Mouse (Mus musculus) right cerebral cortex, adult 2 months (tissue): ENCODE measurements at regions not wholly inside any gene's neighbourhood (a gene's known extent, or its start where the extent isn't known, plus 50 kb on each side); places are given as distances from the start of the nearest gene placed in this dataset.

ENCODE experiments used
- DNase-seq, 2 experiments: peaks; one replicate each; pipeline ENCODE4 v3.0.0; 2021 to 2022; ENCODE audit warnings: low spot score in 2 of 2

DNA sequence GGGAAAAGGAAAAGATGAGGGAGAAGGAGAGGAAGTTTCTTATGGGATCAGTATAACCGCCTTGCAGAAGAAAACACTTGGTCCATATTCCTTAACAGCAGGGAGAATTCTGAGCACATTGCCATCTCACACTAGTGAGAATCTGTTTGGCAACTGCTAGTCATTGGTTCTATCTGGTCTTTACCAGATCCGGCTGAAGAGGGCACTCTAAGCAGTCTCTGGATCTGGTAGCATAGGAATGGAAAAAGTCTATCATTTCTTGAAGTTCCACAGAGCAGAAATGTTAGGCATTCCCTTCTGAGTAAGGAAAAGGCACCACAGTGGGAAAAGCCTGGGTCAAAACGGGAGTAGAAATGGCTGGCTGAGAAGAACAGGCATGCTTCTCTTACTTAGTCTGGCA is 315.4 kb upstream of the Apob start:
- peak; percentile 4 to 7 for DNase-seq

DNA sequence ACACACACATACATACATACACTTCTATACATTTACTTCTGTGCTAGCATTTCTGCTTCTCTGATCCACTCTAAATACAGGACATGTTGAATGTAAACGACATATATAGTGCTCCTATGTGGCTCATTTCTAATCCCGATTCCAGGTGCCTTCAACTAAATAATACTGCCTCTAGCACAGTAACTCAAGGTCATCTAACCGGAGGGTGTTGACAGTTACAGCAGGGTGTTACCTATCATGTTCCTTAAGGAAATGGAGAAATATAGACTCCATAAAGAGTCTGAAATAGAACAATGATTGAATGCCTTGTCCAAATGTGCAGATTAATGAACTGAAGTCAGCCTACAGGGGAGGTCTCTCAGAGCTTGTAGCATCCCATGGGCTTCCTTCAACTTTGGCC is 307.3 kb upstream of the Apob start:
- no peak for DNase-seq

GRCm38 (mm10) chr12:7670561-7670960 is 306.9 kb upstream of the Apob start:
- no peak for DNase-seq

- no peak for DNase-seq
These were observed 285.5 kb upstream of the Apob start for GRCm38 (mm10) chr12:7691996-7692395.

DNA sequence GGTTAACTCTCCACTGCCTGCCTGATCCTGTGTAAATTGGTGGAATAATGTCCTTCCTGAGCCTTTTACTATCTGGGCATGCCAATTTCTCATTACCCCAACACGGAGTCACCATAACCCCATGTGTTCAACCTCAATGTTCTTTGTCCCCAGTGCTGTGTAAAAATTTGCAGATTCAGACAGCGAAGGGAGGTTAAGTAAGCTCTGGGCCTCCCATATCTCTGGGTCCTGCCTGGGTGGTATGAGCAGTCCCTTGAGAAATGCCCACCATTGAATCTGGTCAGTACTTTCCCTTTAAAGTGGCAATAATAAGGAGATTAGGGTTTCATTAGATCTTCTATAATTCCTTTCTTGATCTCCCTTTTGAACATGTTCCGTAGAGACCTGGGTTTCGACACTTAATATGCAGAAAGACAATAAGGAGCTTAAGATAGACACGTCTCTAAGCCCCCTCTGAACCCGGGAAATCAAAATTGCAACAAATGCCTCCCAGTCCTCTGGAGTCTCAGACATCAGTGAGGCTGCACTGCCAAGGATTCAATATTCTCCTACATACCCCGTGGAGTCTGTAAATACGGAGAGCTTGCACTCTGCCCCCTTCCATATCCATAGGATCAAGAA is 279.0 kb upstream of the Apob start:
- DNase-seq: no peak

GRCm38 (mm10) chr12:7709102-7709501 is 268.3 kb upstream of the Apob start:
- no peak for DNase-seq

DNA sequence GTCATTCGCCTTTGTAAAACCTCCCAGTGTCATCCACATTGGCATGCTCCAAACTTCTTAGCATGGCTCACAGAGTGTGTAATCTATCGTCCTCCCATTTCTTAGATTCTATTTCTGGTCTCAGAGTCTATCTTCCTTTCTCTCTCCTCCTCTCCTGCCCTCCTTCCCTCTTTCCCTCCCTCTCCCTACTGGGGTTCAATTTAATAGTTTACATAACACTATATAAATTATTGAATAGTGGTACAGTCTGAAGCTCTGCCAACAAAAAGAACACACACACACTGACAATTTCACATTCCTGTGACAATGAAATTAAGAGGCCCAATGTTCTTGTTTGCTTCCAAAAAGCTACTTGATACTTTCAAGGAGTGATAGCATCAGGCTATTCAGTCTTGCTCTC is 267.6 kb upstream of the Apob start:
- no peak for DNase-seq

DNA sequence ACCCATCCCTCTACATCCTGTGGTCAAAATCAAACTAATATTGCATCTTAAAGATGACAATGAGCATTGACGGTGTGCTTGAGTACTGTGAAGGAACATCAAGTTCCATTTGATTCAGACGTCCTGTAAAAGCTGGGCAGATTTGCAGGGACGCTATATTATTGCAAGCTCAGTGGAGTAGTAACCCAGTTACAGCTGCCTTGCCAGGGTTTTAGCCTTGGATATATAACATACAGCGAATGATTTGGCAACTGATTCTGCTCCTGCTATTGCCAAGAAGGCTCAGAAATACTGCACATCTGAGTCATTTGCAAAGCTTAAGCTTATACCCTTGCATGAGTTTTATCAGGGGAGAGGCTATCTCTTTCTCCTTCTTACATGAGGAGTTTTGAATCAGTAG is 262.4 kb upstream of the Apob start:
- DNase-seq: no peak

GRCm38 (mm10) chr12:7718556-7718955 is 258.9 kb upstream of the Apob start:
- DNase-seq: peak in 1 of 2 experiments; percentile 9

DNA sequence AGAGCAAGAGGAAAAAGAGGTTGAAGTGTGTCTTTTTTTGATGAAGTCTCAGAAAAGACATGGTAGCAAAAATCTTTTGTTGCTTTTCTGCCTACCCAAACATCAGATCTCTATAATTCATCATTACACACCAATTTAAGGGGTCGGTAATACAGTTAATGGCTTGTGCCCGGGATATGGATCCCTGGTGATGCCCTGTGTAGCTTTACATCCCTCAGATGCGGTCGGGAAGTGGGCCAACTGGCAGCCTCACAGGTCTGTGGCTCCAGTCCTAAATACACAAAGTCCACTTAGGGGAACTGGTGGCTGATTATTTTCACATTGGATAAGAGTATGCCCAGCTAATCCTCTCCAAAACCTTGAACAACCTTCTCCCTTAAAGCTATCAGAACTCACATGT is 258.4 kb upstream of the Apob start:
- DNase-seq: no peak

- no peak for DNase-seq
These were observed 252.5 kb upstream of the Apob start for GRCm38 (mm10) chr12:7724992-7725391.

GRCm38 (mm10) chr12:7738020-7738419 is 239.4 kb upstream of the Apob start:
- DNase-seq: no peak

GRCm38 (mm10) chr12:7738629-7739351 is 238.7 kb upstream of the Apob start:
- no peak for DNase-seq

DNA sequence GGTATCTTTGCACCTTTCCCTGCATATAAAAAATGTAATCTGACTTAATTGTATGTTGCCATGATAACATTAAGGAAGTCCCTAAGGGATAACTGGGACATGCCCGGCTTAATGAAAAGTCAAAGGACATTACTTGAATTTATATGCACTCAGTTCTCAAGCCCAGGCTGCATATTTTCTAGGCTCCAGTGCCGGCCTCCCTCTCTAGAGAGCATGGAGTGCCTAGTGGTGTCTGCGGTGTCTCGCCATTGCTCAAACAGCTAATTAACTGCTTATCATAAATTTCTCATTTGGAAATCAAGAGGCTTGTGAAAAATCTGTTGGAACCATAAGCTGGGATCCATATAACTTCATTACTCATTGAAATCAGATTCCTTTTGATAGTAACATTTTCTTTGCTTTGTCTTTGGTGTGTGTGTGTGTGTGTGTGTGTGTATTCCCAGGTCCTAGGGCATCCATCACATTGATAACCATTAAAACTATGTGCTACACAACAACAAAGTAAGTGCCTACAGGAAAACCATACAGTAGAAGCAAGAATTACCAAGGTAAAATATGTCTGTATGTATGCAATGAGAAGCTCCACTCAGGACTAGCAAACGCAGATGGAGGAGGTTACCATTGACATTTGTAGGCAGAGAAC is 238.0 kb upstream of the Apob start:
- DNase-seq: no peak

GRCm38 (mm10) chr12:7746708-7747107 is 230.7 kb upstream of the Apob start:
- DNase-seq: no peak

DNA sequence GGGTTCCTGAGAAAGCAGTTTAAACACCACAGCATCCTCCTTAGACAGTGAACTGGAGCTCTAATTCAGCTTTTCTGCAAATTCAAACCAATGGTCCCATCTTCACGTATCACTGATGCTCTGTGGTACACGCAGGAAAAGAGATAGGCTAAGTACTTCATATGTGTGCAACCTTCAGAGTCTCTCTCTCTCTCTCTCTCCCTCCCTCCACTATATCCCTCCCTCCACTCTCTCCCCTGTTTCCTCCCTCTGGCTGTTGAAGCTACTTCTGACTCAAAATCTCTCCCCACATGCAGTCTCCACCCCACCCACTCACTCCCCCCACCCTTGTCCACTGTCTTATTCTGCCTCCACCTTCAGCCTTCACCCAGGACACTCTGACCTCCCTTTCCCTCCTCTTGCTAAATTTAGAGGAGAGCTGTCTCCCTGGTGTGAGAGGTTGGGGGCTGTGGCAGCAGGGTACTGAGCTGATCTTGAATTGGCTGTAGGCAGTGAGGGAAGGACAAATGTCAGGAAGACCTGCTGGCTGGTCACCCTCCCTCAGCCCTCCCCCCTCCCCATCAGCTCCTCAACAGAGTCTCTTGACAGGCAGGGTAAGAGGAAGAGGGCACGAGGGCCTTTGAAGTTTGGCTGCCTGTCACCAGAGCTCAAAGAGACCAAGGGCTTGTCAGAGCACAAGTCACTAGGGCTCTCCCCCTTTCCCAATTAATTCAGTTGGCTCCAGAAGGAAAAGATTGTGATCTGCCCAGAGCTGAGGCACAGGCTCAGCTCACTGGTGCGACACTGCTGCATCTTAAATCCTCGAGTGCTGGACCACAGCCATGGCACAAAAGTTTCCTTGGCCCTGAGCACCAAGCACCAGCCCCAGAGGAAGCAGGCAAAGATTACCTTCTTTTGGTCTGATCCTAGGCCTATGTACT is 227.9 kb upstream of the Apob start:
- DNase-seq: no peak

DNA sequence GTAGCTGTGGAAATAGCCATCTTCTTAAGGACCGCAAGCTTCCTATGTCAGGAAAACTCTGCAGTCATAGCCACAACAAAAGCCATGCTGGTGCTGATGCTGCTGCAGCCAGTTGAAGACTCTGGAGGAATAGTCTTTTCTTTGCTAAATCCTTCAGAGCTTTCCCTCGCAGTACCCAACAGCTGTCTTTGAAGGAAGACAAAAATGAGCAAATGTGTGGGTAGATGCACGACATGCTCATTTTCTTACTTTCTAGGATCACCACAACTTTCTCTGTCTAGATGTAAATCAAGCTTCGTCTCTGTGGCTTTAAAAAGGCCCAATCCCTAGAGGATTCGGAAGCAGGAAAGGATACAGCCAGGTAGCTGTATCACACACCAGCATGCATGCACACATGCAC is 222.6 kb upstream of the Apob start:
- peak; percentile 12 to 41 for DNase-seq

GRCm38 (mm10) chr12:7764795-7765697 is 212.4 kb upstream of the Apob start:
- no peak for DNase-seq

DNA sequence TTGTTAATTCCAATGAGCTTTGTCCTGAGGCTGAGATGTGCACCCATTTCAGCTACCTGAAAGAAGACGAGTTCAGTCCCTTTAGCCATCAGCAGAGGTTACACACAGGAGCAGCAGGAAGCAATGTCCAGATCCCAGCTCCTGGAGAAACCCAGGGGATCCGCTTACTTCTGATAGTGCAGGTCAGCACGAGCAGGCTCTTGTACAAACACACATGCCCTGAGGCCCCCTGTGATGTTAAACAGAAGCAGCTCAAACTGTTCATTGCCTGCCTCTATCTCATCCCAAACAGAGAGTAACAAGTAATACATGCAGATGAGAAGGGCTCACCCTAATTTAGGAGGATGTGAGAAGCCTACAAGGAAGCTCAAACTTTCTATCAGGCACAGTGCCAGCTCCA is 203.3 kb upstream of the Apob start:
- no peak for DNase-seq

- DNase-seq: peak in 1 of 2 experiments; percentile 21
These were observed 201.1 kb upstream of the Apob start for GRCm38 (mm10) chr12:7776335-7776734.
